Mouse (Mus musculus) thymus, adult 2 months (tissue): ENCODE data around the gene Zfp473. TPM values are rescaled to one million over a fixed set of nuclear protein-coding genes. Genes with fewer than 3 reads are reported as not detected.

Experiments used
- DNase-seq: peaks from one replicate; pipeline ENCODE4 v3.0.0; 2021
- H3K27ac ChIP-seq: fragments of 200-500 bp; 2 replicates; pipeline ENCODE4 v1.5.1; 2012; ENCODE audit warnings: low read length, control low read depth; ENCODE audit not compliant: control insufficient read depth, insufficient read depth
- H3K27me3 ChIP-seq: fragments of 200-500 bp; 2 replicates; pipeline ENCODE4 v1.6.1; 2012; ENCODE audit warnings: mild to moderate bottlenecking, low read length, moderate library complexity, mixed read lengths; ENCODE audit not compliant: control insufficient read depth, insufficient read depth
- H3K36me3 ChIP-seq: fragments of 200-500 bp; 2 replicates; pipeline ENCODE4 v1.6.1; 2012; ENCODE audit warnings: mild to moderate bottlenecking, low read length, moderate library complexity; ENCODE audit not compliant: control insufficient read depth, insufficient read depth
- H3K4me1 ChIP-seq: fragments of 200-500 bp; replicated peaks from 2 replicates; pipeline ENCODE4 v1.6.1; 2012; ENCODE audit warnings: low read length; ENCODE audit not compliant: control insufficient read depth, insufficient read depth
- H3K4me3 ChIP-seq: fragments of 200-500 bp; 2 replicates; pipeline ENCODE4 v1.5.1; 2012; ENCODE audit warnings: mild to moderate bottlenecking, low read length, control low read depth, moderate library complexity; ENCODE audit not compliant: control insufficient read depth, insufficient read depth
- CTCF ChIP-seq: fragments of 200-500 bp; IDR thresholded peaks from 2 replicates; pipeline ENCODE4 v1.5.1; 2012; ENCODE audit warnings: mild to moderate bottlenecking, control low read depth, low read length, moderate library complexity, borderline replicate concordance; ENCODE audit not compliant: control insufficient read depth, poor library complexity, insufficient read depth; ENCODE audit errors: extremely low read depth
- POLR2A ChIP-seq: fragments of 200-500 bp; IDR thresholded peaks from 2 replicates; pipeline ENCODE4 v1.6.1; 2012; ENCODE audit warnings: mild to moderate bottlenecking, low read length, control low read depth, moderate library complexity; ENCODE audit not compliant: control insufficient read depth, poor library complexity, insufficient read depth; ENCODE audit errors: extremely low read depth
- WGBS: fragments of 180-500 bp; shearing (Covaris S2); methylation state at CpG from one replicate; pipeline ENCODE4 v1.1.7; 2018; 5-methylcytosine and 5-hydroxymethylcytosine counted together
- polyA plus RNA-seq: library from polyadenylated mRNA; depleted of rRNA; stranded (reverse); fragments of >200 nt; gene quantifications from 2 replicates; pipeline ENCODE4 v1.2.3, GENCODE M21; 2012

Zfp473 gene
- polyA plus RNA-seq, 1 experiment = 1.1 TPM

GRCm38 (mm10) chr7:44745076-44745475, 5.8 kb downstream of the Zfp473 start:
- Histone ChIP-seq H3K36me3 (no peaks in the 10 kb centered on the region), H3K4me1 (peaks cover 18% of the 10 kb centered on the region), H3K4me3 (peak overlapping the region; percentile 27), H3K27ac (no peak overlapping the region), H3K27me3 (no peaks in the 10 kb centered on the region)
- under 1% methylated on average over 18 of the region's 18 CpGs for WGBS
- DNase-seq = peak; percentile 84
- TF ChIP-seq POLR2A (peak; percentile 20; the same call in 1 of the 2 replicates), CTCF (peak; percentile 91)

- no peak for DNase-seq
- 93% methylated on average over 9 of the region's 9 CpGs for WGBS
Observed at GRCm38 (mm10) chr7:44744270-44744669, 6.6 kb downstream of the Zfp473 start.

GRCm38 (mm10) chr7:44741361-44741760, 9.5 kb downstream of the Zfp473 start:
- peak; percentile 6 for DNase-seq
- 31% methylated on average over 8 of the region's 8 CpGs for WGBS
- 0 out of 2 replicates have a peak overlapping the region, but pooled peaks have one; percentile 16 for H3K27ac ChIP-seq

More at GRCm38 (mm10) chr7:44744270-44744669, 6.6 kb downstream of the Zfp473 start:
- TF ChIP-seq POLR2A = no peak
- no peak for TF ChIP-seq CTCF
- no peak overlapping the region for H3K4me3 ChIP-seq
- no peak overlapping the region for H3K27ac ChIP-seq
- H3K36me3 ChIP-seq = no peaks in the 10 kb centered on the region
- peaks cover 18% of the 10 kb centered on the region for H3K4me1 ChIP-seq
- H3K27me3 ChIP-seq = no peaks in the 10 kb centered on the region

GRCm38 (mm10) chr7:44733723-44734122, 17.1 kb downstream of the Zfp473 start:
- TF ChIP-seq CTCF (no peak), POLR2A (no peak)

More at GRCm38 (mm10) chr7:44741361-44741760, 9.5 kb downstream of the Zfp473 start:
- no peak overlapping the region for H3K4me3 ChIP-seq
- TF ChIP-seq POLR2A = no peak
- TF ChIP-seq CTCF = no peak
- H3K4me1 ChIP-seq = peaks cover 13% of the 10 kb centered on the region
- no peaks in the 10 kb centered on the region for H3K36me3 ChIP-seq
- H3K27me3 ChIP-seq = no peaks in the 10 kb centered on the region

GRCm38 (mm10) chr7:44728082-44728975, 22.5 kb downstream of the Zfp473 start:
- Histone ChIP-seq H3K36me3 (no peaks in the 10 kb centered on the region), H3K27me3 (no peaks in the 10 kb centered on the region), H3K4me1 (no peaks in the 10 kb centered on the region), H3K4me3 (no peak overlapping the region), H3K27ac (no peak overlapping the region)
- TF ChIP-seq POLR2A (no peak), CTCF (no peak)
- WGBS = 95% methylated on average over 11 of the region's 11 CpGs
- no peak for DNase-seq

More at GRCm38 (mm10) chr7:44733723-44734122, 17.1 kb downstream of the Zfp473 start:
- DNase-seq = no peak
- Histone ChIP-seq H3K4me3 (no peak overlapping the region), H3K27ac (no peak overlapping the region), H3K27me3 (no peaks in the 10 kb centered on the region), H3K36me3 (no peaks in the 10 kb centered on the region), H3K4me1 (no peaks in the 10 kb centered on the region)
- WGBS = 90% methylated on average over 9 of the region's 9 CpGs

GRCm38 (mm10) chr7:44727151-44727550, 23.7 kb downstream of the Zfp473 start:
- no peaks in the 10 kb centered on the region for H3K36me3 ChIP-seq
- DNase-seq = no peak
- WGBS = 84% methylated on average over 5 of the region's 5 CpGs
- TF ChIP-seq POLR2A = no peak
- TF ChIP-seq CTCF = no peak
- H3K4me3 ChIP-seq = no peak overlapping the region
- H3K27me3 ChIP-seq = no peaks in the 10 kb centered on the region
- H3K27ac ChIP-seq = no peak overlapping the region
- H3K4me1 ChIP-seq = no peaks in the 10 kb centered on the region

GRCm38 (mm10) chr7:44726343-44726742, 24.5 kb downstream of the Zfp473 start:
- no peaks in the 10 kb centered on the region for H3K27me3 ChIP-seq
- no peak for DNase-seq
- WGBS = 39% methylated on average over 6 of the region's 6 CpGs

More at GRCm38 (mm10) chr7:44726343-44726742, 24.5 kb downstream of the Zfp473 start:
- H3K4me1 ChIP-seq = no peaks in the 10 kb centered on the region
- TF ChIP-seq CTCF = no peak
- no peak for TF ChIP-seq POLR2A
- no peak overlapping the region for H3K27ac ChIP-seq
- H3K36me3 ChIP-seq = no peaks in the 10 kb centered on the region
- H3K4me3 ChIP-seq = no peak overlapping the region
